Mouse (Mus musculus): ENCODE results near the gene Zmiz1. TPM values are rescaled to one million over a fixed set of nuclear protein-coding genes. Genes with fewer than 3 reads are reported as not detected.

Zmiz1 gene
- polyA plus RNA-seq, 1 experiment from 2014 or later = 44.3 TPM

- H3K36me3 ChIP-seq = peaks cover 59% of the 10 kb centered on the region
- H3K4me2 ChIP-seq = no peak overlapping the region
- no peaks in the 10 kb centered on the region for H3K4me1 ChIP-seq
- no peak overlapping the region for H3K27ac ChIP-seq
- H3K9ac ChIP-seq = no peak overlapping the region
- no peak for ATAC-seq (ENCODE audit: insufficient number of reproducible peaks, insufficient read depth, low FRiP score, low TSS enrichment, low read depth)
- no peaks in the 10 kb centered on the region for H3K9me3 ChIP-seq
- H3K27me3 ChIP-seq = no peaks in the 10 kb centered on the region
- WGBS = 64% methylated on average over 3 of the region's 3 CpGs
- no peak overlapping the region for H3K4me3 ChIP-seq
These were observed 208.6 kb downstream of the Zmiz1 start for GRCm38 (mm10) chr14:25667587-25667986.

DNA sequence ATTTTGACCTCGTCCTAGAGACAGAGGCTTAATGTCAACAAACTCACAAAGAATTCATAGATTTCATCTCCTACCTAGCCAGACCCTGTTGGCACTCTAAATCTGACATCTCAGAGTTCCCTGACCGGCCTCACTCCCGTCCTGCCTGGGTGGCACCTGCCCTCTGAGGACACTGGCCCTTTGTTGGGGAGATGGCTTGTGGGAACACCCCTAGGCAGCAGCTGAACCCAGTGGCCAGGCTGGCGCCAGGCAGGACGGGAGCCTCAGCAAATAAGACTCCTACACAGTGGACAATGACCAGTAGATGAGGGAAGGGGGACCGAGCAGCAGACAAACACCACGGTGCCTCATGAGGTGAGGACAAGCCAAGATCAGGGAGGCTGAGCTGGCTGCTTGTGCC lies 220.6 kb downstream of the Zmiz1 start:
- WGBS = 60% methylated on average over 7 of the region's 7 CpGs
- H3K27me3 ChIP-seq = no peaks in the 10 kb centered on the region
- H3K9me3 ChIP-seq = no peaks in the 10 kb centered on the region
- no peak overlapping the region for H3K9ac ChIP-seq
- H3K4me2 ChIP-seq = no peak overlapping the region
- no peaks in the 10 kb centered on the region for H3K4me1 ChIP-seq
- H3K4me3 ChIP-seq = no peak overlapping the region
- no peak overlapping the region for H3K27ac ChIP-seq
- H3K36me3 ChIP-seq = no peaks in the 10 kb centered on the region
- ATAC-seq (ENCODE audit: insufficient number of reproducible peaks, insufficient read depth, low FRiP score, low TSS enrichment, low read depth) = no peak

DNA sequence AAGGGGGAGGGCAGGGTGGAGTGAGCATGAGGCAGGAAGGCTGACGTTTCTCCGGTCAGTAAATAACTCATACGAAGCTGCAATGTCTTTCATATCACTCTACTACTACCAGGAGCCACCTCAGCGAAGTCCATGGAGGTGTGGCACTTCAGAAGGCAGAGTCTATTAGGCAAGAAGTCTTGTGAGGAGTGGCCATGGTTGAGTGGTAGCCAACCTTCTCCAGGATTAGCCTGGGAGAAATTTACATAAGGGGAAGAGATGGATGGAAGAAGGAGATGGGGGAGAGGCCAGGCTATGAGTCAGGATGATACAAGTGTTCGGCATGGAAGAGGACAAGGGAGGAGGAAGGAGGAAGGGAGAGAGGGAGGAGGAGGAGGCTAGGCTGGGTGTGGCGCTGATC lies 223.0 kb downstream of the Zmiz1 start:
- WGBS = 74% methylated on average over 6 of the region's 6 CpGs
- no peaks in the 10 kb centered on the region for H3K9me3 ChIP-seq

GRCm38 (mm10) chr14:25686216-25686945 lies 227.4 kb downstream of the Zmiz1 start:
- Histone ChIP-seq H3K36me3 (no peaks in the 10 kb centered on the region), H3K4me3 (no peak overlapping the region), H3K4me2 (no peak overlapping the region), H3K4me1 (0 out of 2 replicates have a peak, but pooled peaks cover 3% of the 10 kb centered on the region), H3K9ac (no peak overlapping the region), H3K27me3 (no peaks in the 10 kb centered on the region), H3K27ac (no peak overlapping the region), H3K9me3 (no peaks in the 10 kb centered on the region)
- no peak for ATAC-seq (ENCODE audit: insufficient number of reproducible peaks, insufficient read depth, low FRiP score, low TSS enrichment, low read depth)
- WGBS = 67% methylated on average over 7 of the region's 7 CpGs

More for the DNA sequence above, 223.0 kb downstream of the Zmiz1 start:
- Histone ChIP-seq H3K27me3 (no peaks in the 10 kb centered on the region), H3K4me1 (0 out of 2 replicates have a peak, but pooled peaks cover 2% of the 10 kb centered on the region), H3K4me3 (no peak overlapping the region), H3K4me2 (no peak overlapping the region), H3K27ac (no peak overlapping the region), H3K36me3 (no peaks in the 10 kb centered on the region), H3K9ac (no peak overlapping the region)
- no peak for ATAC-seq (ENCODE audit: insufficient number of reproducible peaks, insufficient read depth, low FRiP score, low TSS enrichment, low read depth)

DNA sequence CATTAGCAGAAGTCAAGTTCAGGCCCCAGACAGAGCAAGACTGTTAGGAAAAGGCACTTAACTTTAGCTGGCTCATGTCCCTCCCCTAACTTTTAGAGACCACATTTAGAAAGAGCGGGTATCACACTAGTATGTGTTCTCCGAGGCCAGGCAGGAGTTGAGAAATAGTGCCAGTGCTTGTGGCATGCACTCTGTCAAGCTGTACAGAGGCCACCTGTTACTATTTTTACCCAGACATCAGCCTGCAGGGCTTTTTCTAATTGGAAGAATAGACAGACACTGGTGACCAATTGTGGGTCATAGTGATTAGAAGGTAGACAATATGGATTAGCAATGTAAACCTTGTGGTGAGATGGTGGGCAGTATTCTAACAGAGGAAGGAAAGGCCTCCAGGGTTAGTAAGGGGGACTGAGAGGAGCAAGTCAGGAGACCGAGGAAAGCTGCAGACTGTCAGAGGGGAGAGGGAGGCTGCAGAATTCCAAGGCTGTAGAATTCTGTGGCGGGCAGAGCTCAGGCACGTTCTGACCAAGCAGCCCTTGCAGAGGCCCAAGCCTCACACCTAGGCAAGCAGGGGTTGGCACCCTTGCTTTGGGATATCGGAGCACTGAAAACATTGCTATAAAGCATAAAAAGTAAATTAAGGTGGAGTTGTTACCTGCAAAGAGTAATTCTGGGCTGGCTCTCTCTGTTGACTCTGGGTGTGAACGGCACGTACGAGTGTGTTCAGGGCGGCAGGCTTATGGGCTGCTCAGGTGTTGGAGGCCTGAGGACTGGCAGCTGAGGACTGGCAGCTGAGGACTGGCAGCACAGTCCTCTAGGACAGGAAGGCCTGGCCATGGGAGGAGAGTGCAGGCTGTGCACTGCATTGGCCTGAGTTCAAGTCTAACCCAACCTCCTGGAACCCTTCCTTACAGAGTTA lies 228.3 kb downstream of the Zmiz1 start:
- Histone ChIP-seq H3K9me3 (no peaks in the 10 kb centered on the region), H3K27ac (no peak overlapping the region), H3K4me1 (0 out of 2 replicates have a peak, but pooled peaks cover 3% of the 10 kb centered on the region), H3K9ac (no peak overlapping the region), H3K36me3 (no peaks in the 10 kb centered on the region), H3K4me3 (no peak overlapping the region), H3K4me2 (no peak overlapping the region), H3K27me3 (no peaks in the 10 kb centered on the region)
- WGBS = 79% methylated on average over 10 of the region's 10 CpGs
- no peak for ATAC-seq (ENCODE audit: insufficient number of reproducible peaks, insufficient read depth, low FRiP score, low TSS enrichment, low read depth)

DNA sequence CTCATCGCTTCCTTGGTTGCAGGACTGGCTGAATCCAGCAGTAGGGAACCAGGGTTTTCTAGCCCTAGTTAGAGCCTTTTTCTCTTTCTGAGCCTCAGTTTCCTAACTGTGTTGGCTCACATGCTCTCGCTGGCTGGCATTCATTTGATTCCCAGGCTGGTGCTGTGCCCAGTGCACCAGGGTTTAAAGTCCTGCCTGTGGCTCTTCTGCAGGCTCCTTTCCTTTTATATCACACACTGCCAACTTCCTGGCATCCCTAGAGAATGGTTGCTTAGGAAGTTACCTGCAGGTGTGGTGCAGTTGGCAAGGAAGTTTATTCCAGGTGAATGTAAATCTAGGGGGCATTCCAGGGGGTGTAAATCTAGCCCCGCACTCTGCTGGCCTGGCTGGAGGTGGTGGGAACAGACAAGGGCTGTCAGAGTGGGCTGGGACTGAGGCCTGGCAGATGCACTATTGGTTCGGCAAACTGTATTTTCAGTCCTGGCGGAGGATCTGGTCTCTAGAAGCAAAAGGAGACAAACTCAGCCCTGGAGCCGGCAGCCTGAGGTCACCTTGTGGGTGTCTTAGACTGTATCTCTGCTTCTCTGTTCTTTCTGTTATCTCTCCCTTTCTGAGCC lies 234.4 kb downstream of the Zmiz1 start:
- Histone ChIP-seq H3K27ac (peak overlapping the region; percentile 49), H3K9ac (peak overlapping the region; percentile 36; the same call in 1 of the 2 replicates), H3K4me1 (peaks cover 30% of the 10 kb centered on the region), H3K9me3 (no peaks in the 10 kb centered on the region), H3K36me3 (peaks cover 26% of the 10 kb centered on the region), H3K4me2 (peak overlapping the region; percentile 97), H3K4me3 (peak overlapping the region; percentile 85), H3K27me3 (no peaks in the 10 kb centered on the region)
- no peak for ATAC-seq (ENCODE audit: insufficient number of reproducible peaks, insufficient read depth, low FRiP score, low TSS enrichment, low read depth)
- 59% methylated on average over 6 of the region's 6 CpGs for WGBS

DNA sequence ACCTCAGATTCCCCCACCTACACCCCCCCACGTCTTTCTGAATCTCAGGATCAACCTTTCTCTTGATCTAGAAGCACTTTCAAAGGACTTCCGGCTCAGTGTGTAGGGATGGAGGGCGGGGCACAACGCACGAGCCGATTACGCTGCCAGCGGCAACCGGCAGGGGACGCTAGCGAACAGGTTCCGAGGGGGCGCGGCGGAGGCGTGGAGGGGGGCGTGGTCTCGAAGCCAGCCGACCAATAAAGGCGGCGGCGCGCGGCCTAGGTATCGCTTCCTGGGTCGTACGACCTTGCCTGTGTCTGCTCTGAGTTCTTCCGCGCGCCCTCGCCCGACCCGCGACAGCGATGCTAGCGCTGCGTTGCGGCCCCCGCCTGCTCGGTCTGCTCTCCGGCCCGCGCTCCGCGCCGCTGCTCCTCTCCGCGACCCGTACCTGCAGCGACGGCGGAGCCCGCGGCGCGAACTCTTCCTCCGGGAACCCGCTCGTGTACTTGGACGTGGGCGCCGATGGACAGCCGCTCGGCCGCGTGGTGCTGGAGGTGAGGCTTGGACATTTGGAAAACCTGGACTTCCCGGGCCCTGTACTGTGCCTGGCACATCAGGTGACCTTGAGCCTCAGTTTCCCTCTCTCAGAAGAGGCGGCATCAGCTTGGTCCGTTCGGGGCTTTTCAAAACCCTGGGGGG lies 235.0 kb downstream of the Zmiz1 start, which contains the start of gene Ppif:
Gene Ppif (plus strand): TSS at position 267 of the 681 bp plus-strand sequence.
- H3K9ac ChIP-seq = peak within 1 kb of the TSS; percentile 88
- peaks cover 30% of the 10 kb centered on the region for H3K4me1 ChIP-seq
- no peaks in the 10 kb centered on the region for H3K9me3 ChIP-seq
- peak within 1 kb of the TSS; percentile 49 for H3K27ac ChIP-seq
- H3K36me3 ChIP-seq = peaks cover 33% of the 10 kb centered on the region
- no peaks in the 10 kb centered on the region for H3K27me3 ChIP-seq
- H3K4me3 ChIP-seq = peak within 1 kb of the TSS; percentile 85
- under 1% methylated on average over 70 of the region's 70 CpGs for WGBS
- peak; percentile 80 for ATAC-seq (ENCODE audit: insufficient number of reproducible peaks, insufficient read depth, low FRiP score, low TSS enrichment, low read depth)
- H3K4me2 ChIP-seq = peak within 1 kb of the TSS; percentile 97

- H3K4me2 ChIP-seq = peak overlapping the region; percentile 97
- no peaks in the 10 kb centered on the region for H3K9me3 ChIP-seq
- H3K4me1 ChIP-seq = peaks cover 30% of the 10 kb centered on the region
- H3K27ac ChIP-seq = no peak overlapping the region
- under 1% methylated on average over 10 of the region's 10 CpGs for WGBS
- H3K4me3 ChIP-seq = peak overlapping the region; percentile 85
- H3K36me3 ChIP-seq = peaks cover 38% of the 10 kb centered on the region
- no peak; the same call in 1 of the 2 replicates for ATAC-seq (ENCODE audit: insufficient number of reproducible peaks, insufficient read depth, low FRiP score, low TSS enrichment, low read depth)
- peak overlapping the region; percentile 88 for H3K9ac ChIP-seq
- no peaks in the 10 kb centered on the region for H3K27me3 ChIP-seq
These were observed 235.5 kb downstream of the Zmiz1 start for GRCm38 (mm10) chr14:25694569-25694897.

DNA sequence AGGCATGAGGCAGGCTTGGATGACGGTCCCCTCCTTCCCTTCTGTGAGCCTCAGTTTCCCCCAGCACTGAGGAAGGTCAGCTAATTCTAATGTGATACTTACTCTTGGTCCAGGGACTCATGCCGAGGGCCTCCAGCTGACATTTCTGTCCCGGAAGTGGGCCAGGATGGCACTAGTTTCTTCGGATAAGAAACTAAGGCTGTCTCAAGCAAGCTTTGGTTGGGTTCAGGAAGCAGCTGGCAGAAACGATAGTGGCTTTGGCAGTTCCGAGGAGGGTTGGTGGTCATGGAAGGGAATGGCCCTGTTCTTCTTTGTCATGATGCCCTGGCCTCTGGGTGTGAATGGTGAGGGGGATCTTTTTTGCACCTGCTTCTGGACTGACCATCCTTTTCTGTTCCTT lies 236.1 kb downstream of the Zmiz1 start:
- H3K4me3 ChIP-seq = peak overlapping the region; percentile 85
- H3K9ac ChIP-seq = peak overlapping the region; percentile 88
- H3K4me2 ChIP-seq = peak overlapping the region; percentile 97
- no peak for ATAC-seq (ENCODE audit: insufficient number of reproducible peaks, insufficient read depth, low FRiP score, low TSS enrichment, low read depth)
- H3K4me1 ChIP-seq = peaks cover 30% of the 10 kb centered on the region
- no peaks in the 10 kb centered on the region for H3K27me3 ChIP-seq
- H3K36me3 ChIP-seq = peaks cover 43% of the 10 kb centered on the region
- H3K9me3 ChIP-seq = no peaks in the 10 kb centered on the region
- 56% methylated on average over 6 of the region's 6 CpGs for WGBS
- no peak overlapping the region for H3K27ac ChIP-seq

- Histone ChIP-seq H3K9ac (no peak overlapping the region), H3K4me3 (no peak overlapping the region), H3K9me3 (no peaks in the 10 kb centered on the region), H3K27ac (no peak overlapping the region), H3K27me3 (no peaks in the 10 kb centered on the region), H3K36me3 (peaks cover 53% of the 10 kb centered on the region), H3K4me2 (no peak overlapping the region; the same call in 1 of the 2 replicates), H3K4me1 (peaks cover 30% of the 10 kb centered on the region)
- WGBS = 62% methylated on average over 2 of the region's 2 CpGs
- no peak for ATAC-seq (ENCODE audit: insufficient number of reproducible peaks, insufficient read depth, low FRiP score, low TSS enrichment, low read depth)
These were observed 237.4 kb downstream of the Zmiz1 start for GRCm38 (mm10) chr14:25696356-25696755.

DNA sequence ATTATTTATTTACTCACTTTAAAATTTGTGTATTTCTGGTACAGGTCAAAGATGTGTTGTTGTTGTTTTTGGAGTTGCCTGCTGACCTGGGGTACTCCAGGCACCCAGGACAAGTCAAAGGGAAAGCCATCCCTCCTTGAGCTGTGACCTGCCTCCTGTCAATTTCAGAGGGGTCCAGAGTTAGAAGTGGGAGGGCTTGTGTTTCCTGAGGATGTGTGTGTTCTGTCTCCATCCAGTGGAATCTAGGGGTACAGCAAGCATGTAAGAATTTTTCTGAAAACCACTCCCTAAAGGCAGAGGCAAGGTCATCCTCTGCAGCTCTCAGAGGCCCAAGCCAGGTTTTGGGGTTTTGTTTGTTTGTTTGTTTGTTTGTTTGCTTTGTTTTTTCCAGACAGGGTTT lies 243.0 kb downstream of the Zmiz1 start:
- H3K27ac ChIP-seq = no peak overlapping the region
- no peaks in the 10 kb centered on the region for H3K9me3 ChIP-seq
- H3K4me1 ChIP-seq = no peaks in the 10 kb centered on the region
- H3K9ac ChIP-seq = no peak overlapping the region
- H3K27me3 ChIP-seq = no peaks in the 10 kb centered on the region
- no peak overlapping the region for H3K4me2 ChIP-seq
- no peak overlapping the region for H3K4me3 ChIP-seq
- H3K36me3 ChIP-seq = peaks cover 40% of the 10 kb centered on the region
- no peak for ATAC-seq (ENCODE audit: insufficient number of reproducible peaks, insufficient read depth, low FRiP score, low TSS enrichment, low read depth)
